Mouse (Mus musculus) kidney, postnatal 0 days (tissue): ENCODE data around the gene Cntnap5c. TPM values are rescaled to one million over a fixed set of nuclear protein-coding genes. Genes with fewer than 3 reads are reported as not detected.
A peak's percentile ranks its signal among the peaks of the same experiment; 100 is the strongest.

ENCODE experiments used
- ATAC-seq: fragments of 200-750 bp; cut with Nextera tagmentation; replicated peaks from 2 replicates; pipeline ENCODE4 v1.8.0; 2017; ENCODE audit warnings: low read depth, moderate number of reproducible peaks, moderate TSS enrichment, moderate library complexity; ENCODE audit not compliant: low FRiP score
- DNase-seq: peaks from one replicate; pipeline ENCODE4 v3.0.0-alpha.2; 2016; ENCODE audit warnings: low spot score
- H3K27ac ChIP-seq: fragments of 300-500 bp; sonication (generic); 2 replicates; pipeline ENCODE4 v1.5.1; 2014; ENCODE audit warnings: mild to moderate bottlenecking
- H3K27me3 ChIP-seq: fragments of 300-500 bp; sonication (generic); 2 replicates; pipeline ENCODE4 v1.6.1; 2014; ENCODE audit warnings: low read length, mixed read lengths; ENCODE audit not compliant: insufficient read depth
- H3K36me3 ChIP-seq: fragments of 300-500 bp; sonication (generic); 2 replicates; pipeline ENCODE4 v1.6.1; 2014; ENCODE audit warnings: low read length, mixed read lengths; ENCODE audit not compliant: insufficient read depth
- H3K4me1 ChIP-seq: fragments of 300-500 bp; sonication (generic); replicated peaks from 2 replicates; pipeline ENCODE4 v1.6.1; 2014; ENCODE audit warnings: antibody characterized with exemption, low read length, mixed read lengths; ENCODE audit not compliant: insufficient read depth
- H3K4me2 ChIP-seq: fragments of 300-500 bp; sonication (generic); 2 replicates; pipeline ENCODE4 v1.6.1; 2014; ENCODE audit warnings: mild to moderate bottlenecking, low read length, moderate library complexity, mixed read lengths
- H3K4me3 ChIP-seq: fragments of 300-500 bp; sonication (generic); replicated peaks from 2 replicates; pipeline ENCODE4 v1.5.1; 2014; ENCODE audit warnings: low read depth, low read length
- H3K9ac ChIP-seq: fragments of 300-500 bp; sonication (generic); 2 replicates; pipeline ENCODE4 v1.6.1; 2014; ENCODE audit warnings: low read depth, low read length
- H3K9me3 ChIP-seq: fragments of 300-500 bp; sonication (generic); replicated peaks from 2 replicates; pipeline ENCODE4 v1.6.1; 2016; ENCODE audit warnings: low read length, inconsistent platforms, mixed read lengths
- CTCF ChIP-seq: IDR thresholded peaks from 2 replicates; pipeline ENCODE4 v1.5.1; 2016; ENCODE audit warnings: antibody characterized with exemption, low read depth, mild to moderate bottlenecking, moderate library complexity
- WGBS: fragments of 180-500 bp; shearing (Covaris S2); extraction: QIAGEN DNeasy Blood & Tissue Kit; methylation state at CpG from one replicate; pipeline ENCODE4 v1.1.7; 2014; 5-methylcytosine and 5-hydroxymethylcytosine counted together
- polyA plus RNA-seq: library from polyadenylated mRNA; unstranded; fragments of >200 nt; fragmentation: Nextera tagmentation; extraction: Ambion mirVana; gene quantifications from 2 replicates; pipeline ENCODE4 v1.2.1, GENCODE M21; 2015

Cntnap5c gene
- polyA plus RNA-seq, 1 experiment from 2014 or later, result not detected

DNA sequence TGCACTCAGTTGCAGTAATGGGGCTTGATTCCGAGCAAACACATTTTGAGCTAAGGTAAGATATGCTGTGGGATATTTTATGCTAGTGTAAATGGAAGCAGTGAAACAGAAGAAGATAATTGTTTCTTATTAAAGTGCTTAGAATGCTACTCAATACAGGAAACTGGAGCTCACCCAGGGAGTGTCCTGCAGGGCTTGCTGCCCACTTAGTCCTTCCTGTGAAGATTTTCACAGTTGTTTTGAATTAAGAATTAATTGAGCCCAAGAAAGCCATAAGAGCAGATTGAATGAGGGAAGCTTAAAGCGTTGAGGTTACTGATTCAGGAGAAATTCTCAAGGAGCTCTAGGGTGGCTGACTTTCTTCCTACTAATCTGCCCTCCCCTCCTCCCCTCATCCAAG, 586.9 kb downstream of the Cntnap5c start:
- ATAC-seq, result no peak
- Histone ChIP-seq H3K36me3 (no peaks in the 10 kb centered on the region), H3K27ac (no peak overlapping the region), H3K4me2 (no peak overlapping the region), H3K4me3 (no peak overlapping the region), H3K9ac (no peak overlapping the region), H3K9me3 (no peaks in the 10 kb centered on the region), H3K4me1 (no peaks in the 10 kb centered on the region), H3K27me3 (no peaks in the 10 kb centered on the region)
- no peak for TF ChIP-seq CTCF
- no peak for DNase-seq
- 44% methylated on average over 2 of the region's 2 CpGs for WGBS

- Histone ChIP-seq H3K27me3 (no peaks in the 10 kb centered on the region), H3K36me3 (no peaks in the 10 kb centered on the region), H3K4me2 (no peak overlapping the region), H3K4me3 (no peak overlapping the region), H3K27ac (no peak overlapping the region), H3K9me3 (no peaks in the 10 kb centered on the region), H3K4me1 (no peaks in the 10 kb centered on the region), H3K9ac (no peak overlapping the region)
- DNase-seq (no peak), ATAC-seq (no peak)
- no peak for TF ChIP-seq CTCF
- WGBS, result 65% methylated on average over 4 of the region's 4 CpGs
Measured at GRCm38 (mm10) chr17:58363582-58364267, 594.4 kb downstream of the Cntnap5c start.

GRCm38 (mm10) chr17:58370089-58370488, 600.7 kb downstream of the Cntnap5c start:
- no peak for ATAC-seq
- Histone ChIP-seq H3K9me3 (no peaks in the 10 kb centered on the region), H3K27me3 (no peaks in the 10 kb centered on the region), H3K36me3 (no peaks in the 10 kb centered on the region), H3K27ac (no peak overlapping the region), H3K4me2 (no peak overlapping the region), H3K4me1 (no peaks in the 10 kb centered on the region), H3K9ac (no peak overlapping the region), H3K4me3 (no peak overlapping the region)
- no peak for TF ChIP-seq CTCF
- peak; percentile 1 for DNase-seq

- Histone ChIP-seq H3K4me2 (no peak overlapping the region), H3K4me1 (no peaks in the 10 kb centered on the region), H3K9me3 (no peaks in the 10 kb centered on the region), H3K4me3 (no peak overlapping the region), H3K9ac (no peak overlapping the region), H3K27me3 (no peaks in the 10 kb centered on the region), H3K27ac (no peak overlapping the region), H3K36me3 (no peaks in the 10 kb centered on the region)
- no peak for ATAC-seq
- no peak for TF ChIP-seq CTCF
- no peak for DNase-seq
Measured at GRCm38 (mm10) chr17:58407769-58408168, 638.4 kb downstream of the Cntnap5c start.

DNA sequence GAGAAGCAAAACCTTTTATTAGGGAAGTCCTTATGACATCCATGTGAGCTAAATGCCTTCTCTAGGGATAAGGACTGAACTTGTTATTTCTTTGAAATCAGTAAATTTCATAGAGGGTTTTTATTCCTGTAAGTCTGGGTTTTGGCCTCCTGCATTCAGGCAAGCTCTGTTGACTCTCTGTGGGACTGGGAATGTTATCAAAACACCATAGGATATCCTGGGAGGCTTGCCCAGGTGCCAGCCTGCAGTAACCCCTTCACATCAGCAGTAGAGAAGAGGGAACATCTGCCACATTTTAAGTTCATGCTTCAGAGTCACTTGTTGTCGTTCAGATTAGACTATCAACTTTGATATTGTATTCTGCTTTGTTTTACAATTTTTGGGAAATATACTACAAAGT, 639.4 kb downstream of the Cntnap5c start:
- no peaks in the 10 kb centered on the region for H3K27me3 ChIP-seq
- DNase-seq, result no peak

DNA sequence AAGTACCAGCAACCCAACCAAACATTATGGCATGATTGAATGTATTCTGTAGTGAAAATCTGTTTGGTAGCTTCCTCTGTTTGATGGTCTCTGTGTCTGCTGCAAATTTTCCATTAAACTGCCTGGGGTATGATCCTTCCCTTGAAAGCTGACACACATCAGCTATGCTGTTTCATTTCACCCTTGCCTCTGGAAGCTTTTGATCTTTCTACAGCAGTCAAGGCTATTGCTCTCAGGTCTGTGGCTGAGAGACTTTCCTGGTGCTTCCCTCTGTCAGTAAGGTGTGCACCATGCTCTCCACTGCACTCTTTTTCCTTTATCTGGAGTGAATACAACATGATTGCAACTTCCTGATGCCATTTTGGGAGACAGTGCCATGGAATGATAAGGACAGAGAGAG, 668.1 kb downstream of the Cntnap5c start:
- H3K9me3 ChIP-seq, result no peaks in the 10 kb centered on the region
- H3K4me1 ChIP-seq, result no peaks in the 10 kb centered on the region
- no peak overlapping the region for H3K9ac ChIP-seq
- no peak overlapping the region for H3K4me2 ChIP-seq
- ATAC-seq, result no peak
- no peaks in the 10 kb centered on the region for H3K27me3 ChIP-seq
- H3K4me3 ChIP-seq, result no peak overlapping the region
- DNase-seq, result no peak
- no peaks in the 10 kb centered on the region for H3K36me3 ChIP-seq
- no peak overlapping the region for H3K27ac ChIP-seq
- no peak for TF ChIP-seq CTCF

More for the DNA sequence above, 639.4 kb downstream of the Cntnap5c start:
- Histone ChIP-seq H3K9me3 (no peaks in the 10 kb centered on the region), H3K36me3 (no peaks in the 10 kb centered on the region), H3K9ac (no peak overlapping the region), H3K4me2 (no peak overlapping the region), H3K4me1 (no peaks in the 10 kb centered on the region), H3K4me3 (no peak overlapping the region), H3K27ac (no peak overlapping the region)
- ATAC-seq, result no peak
- WGBS, result 82% methylated on average over 1 of the region's 1 CpGs
- no peak for TF ChIP-seq CTCF

Other genes with a start within 250 kb of the Cntnap5c start
- not detected in 2 replicates for gene Vmn2r120, start 224.1 kb upstream of the Cntnap5c start, polyA plus RNA-seq
- gene Gm21834, start 27.4 kb upstream of the Cntnap5c start, polyA plus RNA-seq, result not detected in 2 replicates